Mouse (Mus musculus): ENCODE measurements at regions not wholly inside any gene's neighbourhood (a gene's known extent, or its start where the extent isn't known, plus 50 kb on each side); places are given as distances from the start of the nearest gene placed in this dataset.

DNA sequence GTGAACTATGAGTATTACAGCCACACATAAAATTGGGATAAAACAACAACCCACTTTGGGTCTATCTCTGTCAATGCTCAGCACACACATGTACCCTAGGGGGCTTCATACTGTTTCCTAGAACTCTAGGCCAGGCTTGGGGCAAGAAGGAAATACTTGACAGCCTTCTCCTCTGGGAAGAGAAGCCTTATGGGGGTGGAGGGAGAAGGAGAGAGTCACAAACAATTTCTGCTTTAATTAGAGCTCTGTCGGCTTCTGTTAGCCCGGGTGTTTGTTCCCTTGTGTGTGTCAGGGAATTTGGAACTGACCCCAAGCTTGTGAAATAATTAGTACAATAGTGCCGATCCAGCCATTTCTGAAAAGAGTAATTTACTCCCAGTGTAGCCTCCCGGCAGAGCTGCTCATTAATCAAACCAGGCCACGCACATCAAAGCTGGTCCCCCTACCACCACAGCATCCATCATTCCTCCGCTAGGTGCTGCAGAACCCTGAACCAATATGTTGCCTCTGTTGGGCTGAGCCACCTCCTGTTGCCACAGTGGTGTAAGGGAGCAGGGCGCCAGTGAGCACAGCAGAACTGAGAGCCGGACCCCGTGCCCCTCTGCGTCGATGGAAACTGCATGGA is 307.3 kb downstream of the Tmem114 start:
- no peak for DNase-seq (ENCODE audit: low spot score)

DNA sequence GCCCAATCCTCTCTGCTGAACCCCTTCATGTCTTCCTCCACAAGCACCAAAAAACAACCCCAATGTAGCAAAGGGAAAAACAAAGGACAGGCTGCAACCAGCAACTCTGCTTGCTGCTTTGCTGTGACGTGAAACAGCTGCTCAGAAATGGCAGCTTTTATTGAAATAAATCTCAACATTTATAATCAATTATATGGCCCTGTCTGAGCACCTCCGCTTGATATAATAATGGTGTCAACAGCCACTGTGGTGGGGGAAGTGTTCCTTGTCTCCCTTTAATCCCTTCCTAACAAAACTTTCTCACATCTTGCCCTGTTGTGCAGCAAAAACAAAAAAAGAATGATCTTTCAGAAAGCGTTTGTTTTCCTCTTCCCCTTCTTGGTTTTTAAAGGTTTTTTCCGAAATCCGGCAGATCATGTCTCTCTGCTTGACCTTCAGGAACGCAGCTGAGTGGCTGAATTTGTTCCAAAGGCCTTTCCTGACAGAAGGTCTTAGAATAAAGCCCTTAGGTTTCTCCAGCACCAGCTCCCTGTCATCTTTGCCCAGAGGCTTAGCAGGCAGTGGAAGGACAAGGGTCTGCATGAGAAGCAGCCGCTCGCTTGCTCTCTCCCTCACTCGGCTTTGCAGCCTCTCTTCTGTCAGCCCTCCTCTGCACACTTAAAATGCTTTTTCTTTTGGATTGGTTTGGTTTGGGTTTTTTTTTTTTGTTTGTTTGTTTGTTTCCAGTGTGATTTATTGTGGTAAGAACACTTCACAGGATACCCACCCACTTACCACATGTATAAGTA is 313.4 kb downstream of the Tmem114 start:
- DNase-seq (ENCODE audit: low spot score): no peak

GRCm38 (mm10) chr16:8108141-8109122 is 316.5 kb downstream of the Tmem114 start:
- no peak for DNase-seq (ENCODE audit: low spot score)

- no peak for DNase-seq (ENCODE audit: low spot score)
Measured at GRCm38 (mm10) chr16:8079024-8079423, 345.9 kb downstream of the Tmem114 start.

- DNase-seq (ENCODE audit: low spot score): no peak
Measured at GRCm38 (mm10) chr16:8078461-8078860, 346.5 kb downstream of the Tmem114 start.

GRCm38 (mm10) chr16:8074729-8075128 is 350.2 kb downstream of the Tmem114 start:
- DNase-seq (ENCODE audit: low spot score): no peak

GRCm38 (mm10) chr16:8053936-8054335 is 371.0 kb downstream of the Tmem114 start:
- no peak for DNase-seq (ENCODE audit: low spot score)

GRCm38 (mm10) chr16:8008966-8009365 is 416.0 kb downstream of the Tmem114 start:
- DNase-seq (ENCODE audit: low spot score): no peak

- DNase-seq (ENCODE audit: low spot score): no peak
Measured at GRCm38 (mm10) chr16:8006631-8007030, 418.3 kb downstream of the Tmem114 start.

DNA sequence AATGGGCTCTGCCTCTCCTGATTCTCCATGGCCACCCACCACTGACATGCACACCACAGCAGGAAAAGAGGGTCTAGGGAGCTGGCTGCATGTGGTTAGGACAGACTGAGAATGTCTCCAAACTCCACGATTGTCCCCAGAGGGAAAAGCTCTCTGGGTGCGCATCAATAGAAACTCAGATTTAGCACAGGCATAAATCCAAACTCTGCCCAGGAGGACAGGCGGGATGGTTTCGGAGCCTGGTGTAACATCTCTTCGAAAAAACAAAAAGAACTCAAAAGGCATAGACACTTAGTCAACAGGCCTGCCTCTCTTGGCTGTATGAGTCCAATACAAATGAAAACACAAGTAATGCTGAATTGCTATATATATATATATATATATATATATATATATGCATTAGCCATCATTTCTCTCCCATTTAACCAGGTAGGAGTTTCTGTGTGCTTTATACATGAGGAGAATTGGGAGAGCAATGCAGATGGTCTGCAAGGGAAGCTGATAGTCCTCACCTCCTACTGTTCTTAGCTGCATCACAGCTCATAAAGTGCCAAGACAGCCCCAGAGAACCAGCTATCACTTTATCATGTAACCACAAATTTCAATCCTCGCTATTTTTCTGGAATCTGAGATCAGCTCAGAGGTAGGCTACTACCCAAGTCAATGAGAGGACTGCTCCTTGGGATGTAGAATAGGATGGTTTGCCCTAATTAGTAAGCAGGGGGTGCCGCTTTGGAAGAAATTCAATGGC is 422.4 kb downstream of the Tmem114 start:
- no peak for DNase-seq (ENCODE audit: low spot score)

- DNase-seq (ENCODE audit: low spot score): no peak
Measured at GRCm38 (mm10) chr16:7982816-7983215, 442.1 kb downstream of the Tmem114 start.

GRCm38 (mm10) chr16:7978466-7978865 is 446.5 kb downstream of the Tmem114 start:
- no peak for DNase-seq (ENCODE audit: low spot score)

GRCm38 (mm10) chr16:7951616-7952015 is 473.3 kb downstream of the Tmem114 start:
- DNase-seq (ENCODE audit: low spot score): no peak

GRCm38 (mm10) chr16:7942333-7942732 is 482.6 kb downstream of the Tmem114 start:
- no peak for DNase-seq (ENCODE audit: low spot score)

DNA sequence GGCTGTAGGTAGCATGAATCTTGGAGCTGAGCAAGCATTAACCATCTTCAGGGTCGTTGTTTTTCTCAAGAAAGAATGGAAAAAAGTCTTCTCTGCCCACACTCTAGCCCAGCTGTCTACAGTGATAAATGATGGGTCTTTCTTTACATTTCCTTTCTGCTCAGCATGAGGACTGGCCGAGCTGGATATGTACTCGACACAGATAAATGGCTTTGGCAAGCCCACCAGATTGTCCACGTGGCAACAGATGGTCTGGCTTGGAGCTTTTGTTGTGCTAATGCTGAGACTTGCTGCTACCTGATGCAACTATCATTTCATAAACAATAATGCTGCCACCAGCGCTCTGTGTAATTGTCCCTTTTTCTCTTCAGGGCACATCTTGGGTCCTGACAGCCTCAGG is 487.8 kb downstream of the Tmem114 start:
- DNase-seq (ENCODE audit: low spot score): no peak

DNA sequence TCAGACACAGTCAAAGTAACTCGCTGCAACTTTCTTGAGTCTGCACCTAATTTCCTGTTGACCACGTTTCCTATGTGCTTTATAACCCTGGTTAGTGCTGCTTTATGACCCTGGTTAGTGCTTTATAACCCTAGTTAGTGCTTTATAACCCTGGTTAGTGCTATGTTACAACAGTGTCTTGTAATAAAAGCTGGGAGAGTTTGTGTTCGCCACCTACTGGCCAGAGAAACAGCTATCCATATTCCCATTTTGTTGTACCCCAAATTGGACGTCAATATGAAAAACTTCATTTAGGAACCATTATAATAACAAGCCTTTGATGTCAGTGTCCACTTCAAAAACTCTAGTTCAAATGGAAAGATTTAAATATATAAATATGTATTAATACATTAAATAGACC is 492.6 kb downstream of the Tmem114 start:
- DNase-seq (ENCODE audit: low spot score): no peak

DNA sequence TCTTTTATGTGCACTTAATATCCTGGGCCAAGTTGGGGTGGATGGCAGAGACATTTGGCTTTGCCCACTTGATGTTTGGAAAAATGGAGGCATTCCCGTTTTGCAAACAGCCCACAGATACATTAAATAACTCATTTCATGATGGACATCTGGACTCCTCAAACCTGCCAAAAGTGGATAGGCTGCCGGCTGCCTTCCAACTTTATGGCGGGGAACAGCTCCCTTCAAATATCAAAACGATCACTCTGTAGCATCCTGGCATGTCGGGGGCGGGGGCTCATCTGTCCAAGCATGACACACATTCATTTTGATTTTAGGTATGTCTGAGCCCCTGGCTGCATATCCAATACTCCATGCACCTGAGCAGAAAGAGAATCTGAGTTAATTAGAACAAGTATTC is 493.3 kb downstream of the Tmem114 start:
- no peak for DNase-seq (ENCODE audit: low spot score)

DNA sequence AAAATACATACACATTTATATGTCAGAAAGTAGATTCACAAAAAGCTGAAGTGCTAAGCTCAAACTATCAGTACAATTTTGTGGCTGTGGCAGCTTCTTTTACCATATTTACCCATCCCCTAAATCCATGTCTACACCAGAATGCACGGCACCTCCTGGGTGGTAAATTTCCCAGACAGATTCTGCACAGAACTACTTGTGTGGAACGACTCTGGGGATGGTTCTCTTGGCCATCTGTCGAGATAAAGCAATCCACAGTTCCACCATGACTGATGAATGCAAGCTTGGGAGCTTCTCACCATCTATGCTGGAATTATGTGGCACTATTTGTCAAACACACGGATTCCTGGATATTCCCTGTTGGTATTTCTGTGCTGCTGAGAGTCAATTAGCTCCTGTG is 495.8 kb downstream of the Tmem114 start:
- no peak for DNase-seq (ENCODE audit: low spot score)

DNA sequence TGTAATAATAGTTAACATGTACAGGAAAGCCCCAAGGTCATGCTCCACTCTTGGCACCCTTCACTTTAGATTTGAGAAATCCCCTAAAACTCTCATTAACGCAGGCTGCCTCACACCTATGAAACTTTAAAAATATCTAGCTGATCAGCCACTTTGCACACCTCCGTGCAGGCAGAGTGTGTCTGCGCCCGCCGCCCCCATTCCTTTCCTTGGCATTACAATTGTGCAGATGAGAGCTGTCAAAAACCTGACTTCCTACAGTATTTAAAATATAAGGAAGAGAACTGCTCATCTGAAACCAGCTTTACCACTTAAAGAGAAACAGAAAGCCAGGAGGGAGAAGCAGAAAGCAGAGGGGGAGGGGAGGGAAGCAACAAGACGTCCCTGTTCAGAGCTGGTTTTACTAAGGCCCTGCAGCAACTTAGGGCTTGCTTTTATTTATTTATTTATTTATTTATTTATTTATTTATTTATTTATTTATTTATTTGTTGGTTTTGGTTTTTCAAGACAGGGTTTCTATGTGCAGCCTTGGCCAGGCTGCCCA is 496.5 kb downstream of the Tmem114 start:
- DNase-seq (ENCODE audit: low spot score): no peak

DNA sequence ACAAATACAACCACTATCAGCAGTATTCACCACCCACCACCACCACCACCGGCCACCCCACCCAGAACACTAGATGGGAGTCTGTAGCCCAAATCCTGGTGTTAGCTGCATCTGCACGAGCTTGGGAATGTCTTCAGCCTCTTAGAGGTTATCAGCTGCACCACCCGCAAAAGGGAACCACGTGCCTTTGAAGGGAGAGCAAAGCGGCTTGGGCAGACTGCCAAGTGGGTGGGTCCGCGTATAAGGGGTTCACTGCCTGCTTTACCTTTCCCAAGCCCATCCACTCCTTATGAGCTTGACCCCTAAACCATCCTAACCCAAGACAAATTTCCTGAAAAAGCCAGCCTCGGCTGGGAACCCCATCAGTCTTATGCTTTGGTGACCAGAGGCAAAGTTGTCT is 497.2 kb downstream of the Tmem114 start:
- DNase-seq (ENCODE audit: low spot score): no peak

DNA sequence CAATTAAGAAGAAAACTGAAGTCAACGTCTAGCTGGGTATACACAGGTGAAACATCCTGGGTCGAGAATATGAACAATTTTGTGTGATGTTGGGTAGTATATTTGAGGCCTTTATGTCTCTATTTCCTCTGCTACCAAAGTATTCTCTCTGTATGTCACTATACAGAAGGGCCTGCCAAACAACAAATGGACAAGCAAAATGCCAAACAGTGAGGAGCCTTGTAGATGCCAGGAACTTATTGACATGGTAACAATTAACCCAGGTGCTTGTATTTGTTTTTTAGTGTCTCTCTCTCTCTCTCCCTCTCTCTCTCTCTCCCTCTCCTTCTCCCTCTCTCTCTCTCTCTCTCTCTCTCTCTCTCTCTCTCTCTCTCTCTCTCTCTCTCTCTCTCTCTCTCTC is 529.1 kb downstream of the Tmem114 start:
- no peak for DNase-seq (ENCODE audit: low spot score)

Data from thymus, postnatal 0 days (tissue).